Mouse (Mus musculus) midbrain, postnatal 0 days (tissue): ENCODE results near the gene Cacna1c. TPM values are rescaled to one million over a fixed set of nuclear protein-coding genes. Genes with fewer than 3 reads are reported as not detected.

Experiments
- ATAC-seq: fragments of 200-750 bp; cut with Nextera tagmentation; 2 replicates; pipeline ENCODE4 v1.8.0; 2017; ENCODE audit warnings: moderate number of reproducible peaks, mild to moderate bottlenecking, moderate TSS enrichment, moderate library complexity; ENCODE audit not compliant: low FRiP score
- DNase-seq: peaks from one replicate; pipeline ENCODE4 v3.0.0-alpha.2; 2015; ENCODE audit warnings: low spot score
- H3K27ac ChIP-seq: fragments of 300-500 bp; sonication (generic); 2 replicates; pipeline ENCODE4 v1.5.1; 2014; ENCODE audit warnings: low read depth, mild to moderate bottlenecking, low read length, mixed read lengths
- H3K27me3 ChIP-seq: fragments of 300-500 bp; sonication (generic); 2 replicates; pipeline ENCODE4 v1.6.1; 2014; ENCODE audit warnings: low read length, control low read depth, mixed read lengths; ENCODE audit not compliant: insufficient read depth
- H3K36me3 ChIP-seq: fragments of 300-500 bp; sonication (generic); 2 replicates; pipeline ENCODE4 v1.6.1; 2014; ENCODE audit warnings: low read length, control low read depth, mixed read lengths; ENCODE audit not compliant: insufficient read depth
- H3K4me1 ChIP-seq: fragments of 300-500 bp; sonication (generic); 2 replicates; pipeline ENCODE4 v1.6.1; 2014; ENCODE audit warnings: mild to moderate bottlenecking, control low read depth, antibody characterized with exemption, low read length, mixed read lengths; ENCODE audit not compliant: insufficient read depth
- H3K4me2 ChIP-seq: fragments of 300-500 bp; sonication (generic); 2 replicates; pipeline ENCODE4 v1.6.1; 2014; ENCODE audit warnings: low read depth, mild to moderate bottlenecking, low read length, mixed read lengths; ENCODE audit not compliant: poor library complexity, severe bottlenecking
- H3K4me3 ChIP-seq: fragments of 300-500 bp; sonication (generic); 2 replicates; pipeline ENCODE4 v1.5.1; 2014; ENCODE audit warnings: low read depth, mild to moderate bottlenecking, low read length, moderate library complexity
- H3K9ac ChIP-seq: fragments of 300-500 bp; sonication (generic); replicated peaks from 2 replicates; pipeline ENCODE4 v1.6.1; 2014; ENCODE audit warnings: mild to moderate bottlenecking, low read length, moderate library complexity, mixed read lengths; ENCODE audit not compliant: poor library complexity, severe bottlenecking
- H3K9me3 ChIP-seq: fragments of 300-500 bp; sonication (generic); 2 replicates; pipeline ENCODE4 v1.6.1; 2016; ENCODE audit warnings: low read length, control low read depth
- CTCF ChIP-seq: IDR thresholded peaks from 2 replicates; pipeline ENCODE4 v1.5.1; 2016; ENCODE audit warnings: antibody characterized with exemption, mild to moderate bottlenecking
- WGBS: fragments of 180-500 bp; shearing (Covaris S2); extraction: QIAGEN DNeasy Blood & Tissue Kit; methylation state at CpG from one replicate; pipeline ENCODE4 v1.1.7; 2014; 5-methylcytosine and 5-hydroxymethylcytosine counted together
- polyA plus RNA-seq: library from polyadenylated mRNA; unstranded; fragments of >200 nt; fragmentation: Nextera tagmentation; extraction: Ambion mirVana; gene quantifications from 2 replicates; pipeline ENCODE4 v1.2.1, GENCODE M21; 2015
- total RNA-seq: library from RNA; depleted of rRNA; stranded (reverse); fragments of >200 nt; gene quantifications from 2 replicates; pipeline ENCODE4 v1.2.3, GENCODE M21; 2014

Gene Cacna1c
- total and polyA plus RNA-seq, 2 experiments from 2014 or later: 4.9 to 33.9 TPM

DNA sequence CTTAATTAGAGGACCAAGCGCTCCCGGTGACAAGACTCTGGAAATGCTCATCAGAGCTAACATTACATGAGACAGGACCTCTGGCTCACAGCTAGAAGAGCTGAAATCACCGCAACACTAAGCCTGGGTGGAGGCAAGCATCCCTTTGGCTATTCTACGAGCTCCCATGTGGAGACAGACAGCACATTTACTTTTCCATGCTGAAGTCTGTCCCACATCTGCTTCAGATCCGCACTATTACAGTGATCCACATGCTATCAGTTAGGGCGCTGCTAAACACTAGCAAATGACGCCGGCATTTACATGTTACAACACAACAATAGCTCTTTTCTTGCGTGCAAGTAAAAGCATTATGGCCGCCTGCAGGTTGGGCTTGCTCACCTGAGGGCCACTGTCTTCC is 178.7 kb downstream of the Cacna1c start:
- Histone ChIP-seq H3K9me3 (no peaks in the 10 kb centered on the region), H3K27me3 (no peaks in the 10 kb centered on the region), H3K27ac (no peak overlapping the region; the same call in 1 of the 2 replicates), H3K9ac (no peak overlapping the region), H3K4me3 (no peak overlapping the region), H3K36me3 (no peaks in the 10 kb centered on the region), H3K4me1 (no peaks in the 10 kb centered on the region), H3K4me2 (no peak overlapping the region)
- no peak for TF ChIP-seq CTCF
- WGBS: 76% methylated on average over 10 of the region's 10 CpGs
- DNase-seq (no peak), ATAC-seq (no peak)

DNA sequence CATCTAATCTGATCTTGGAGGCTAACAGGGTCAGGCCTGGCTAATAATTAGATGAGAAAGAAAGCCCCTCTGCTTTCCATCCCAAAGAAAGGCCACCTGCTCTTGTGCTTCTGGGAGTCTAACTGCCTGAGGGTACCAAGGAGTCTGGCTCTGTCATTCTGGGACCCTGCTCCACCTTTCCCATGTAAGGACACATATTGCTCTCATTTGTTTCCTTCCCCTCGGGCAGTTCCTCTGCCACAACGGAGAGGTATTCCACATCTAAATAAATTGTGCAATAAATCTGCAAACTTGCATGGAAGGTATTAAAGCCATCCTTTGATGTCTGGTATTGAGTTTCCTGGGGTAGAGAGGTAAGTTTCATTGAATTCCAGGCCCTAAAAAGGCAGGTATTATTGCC is 180.9 kb downstream of the Cacna1c start:
- Histone ChIP-seq H3K9me3 (no peaks in the 10 kb centered on the region), H3K27ac (no peak overlapping the region), H3K4me2 (no peak overlapping the region), H3K4me3 (no peak overlapping the region), H3K9ac (no peak overlapping the region), H3K4me1 (no peaks in the 10 kb centered on the region), H3K27me3 (no peaks in the 10 kb centered on the region), H3K36me3 (no peaks in the 10 kb centered on the region)
- ATAC-seq: no peak
- TF ChIP-seq CTCF: no peak
- DNase-seq: no peak
- WGBS: 52% methylated on average over 2 of the region's 2 CpGs

- no peak for TF ChIP-seq CTCF
- 93% methylated on average over 13 of the region's 13 CpGs for WGBS
- Histone ChIP-seq H3K4me3 (no peak overlapping the region), H3K4me1 (no peaks in the 10 kb centered on the region), H3K27ac (no peak overlapping the region), H3K27me3 (no peaks in the 10 kb centered on the region), H3K4me2 (no peak overlapping the region), H3K9ac (no peak overlapping the region), H3K9me3 (no peaks in the 10 kb centered on the region), H3K36me3 (no peaks in the 10 kb centered on the region)
- ATAC-seq (no peak), DNase-seq (no peak)
These were observed 182.8 kb downstream of the Cacna1c start for GRCm38 (mm10) chr6:119013168-119014098.

DNA sequence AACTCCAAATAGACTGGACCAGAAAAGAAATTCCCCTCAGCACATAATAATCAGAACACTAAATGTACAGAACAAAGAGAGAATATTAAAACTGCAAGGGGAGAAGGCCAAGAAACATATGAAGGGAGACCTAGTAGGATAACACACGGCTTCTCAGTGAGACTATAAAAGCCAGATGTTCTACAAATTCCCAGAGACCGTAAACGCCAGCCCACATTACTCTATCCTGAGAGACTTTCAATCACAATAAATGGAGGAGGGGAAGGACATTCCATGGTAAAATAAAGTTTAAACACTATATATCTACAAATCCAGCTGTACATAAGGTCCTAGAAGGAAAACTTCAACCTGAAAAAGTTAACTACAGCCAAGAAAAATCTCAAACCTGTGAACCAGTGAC is 185.3 kb downstream of the Cacna1c start:
- Histone ChIP-seq H3K4me3 (no peak overlapping the region), H3K27me3 (no peaks in the 10 kb centered on the region), H3K4me2 (no peak overlapping the region), H3K9me3 (no peaks in the 10 kb centered on the region), H3K36me3 (no peaks in the 10 kb centered on the region), H3K9ac (no peak overlapping the region), H3K27ac (no peak overlapping the region), H3K4me1 (no peaks in the 10 kb centered on the region)
- 82% methylated on average over 3 of the region's 3 CpGs for WGBS
- ATAC-seq: no peak
- TF ChIP-seq CTCF: no peak
- DNase-seq: no peak

DNA sequence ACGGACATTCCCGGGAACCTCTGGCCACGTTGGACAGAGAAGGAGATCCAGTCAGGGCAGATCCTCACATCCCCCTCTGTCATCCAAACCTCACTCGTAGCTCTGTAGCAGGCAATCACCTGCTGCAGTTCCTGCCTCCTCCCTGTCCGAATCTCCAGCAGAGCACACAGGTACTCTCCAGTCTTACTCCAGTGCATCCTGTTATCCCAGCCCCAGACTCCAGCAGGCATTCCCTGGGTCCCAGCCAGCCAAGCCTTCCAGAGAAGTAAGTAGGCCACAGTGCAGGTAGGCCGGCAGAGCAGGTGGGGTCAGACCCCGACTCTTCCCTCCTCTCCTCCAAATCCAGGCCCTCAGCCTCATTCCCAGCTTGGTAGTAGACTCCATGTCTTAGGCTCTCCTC is 186.7 kb downstream of the Cacna1c start:
- WGBS: 85% methylated on average over 7 of the region's 7 CpGs
- Histone ChIP-seq H3K27ac (no peak overlapping the region), H3K27me3 (no peaks in the 10 kb centered on the region), H3K9me3 (no peaks in the 10 kb centered on the region), H3K4me2 (no peak overlapping the region), H3K36me3 (no peaks in the 10 kb centered on the region), H3K9ac (no peak overlapping the region), H3K4me3 (no peak overlapping the region), H3K4me1 (no peaks in the 10 kb centered on the region)
- TF ChIP-seq CTCF: no peak
- DNase-seq: no peak
- ATAC-seq: no peak

DNA sequence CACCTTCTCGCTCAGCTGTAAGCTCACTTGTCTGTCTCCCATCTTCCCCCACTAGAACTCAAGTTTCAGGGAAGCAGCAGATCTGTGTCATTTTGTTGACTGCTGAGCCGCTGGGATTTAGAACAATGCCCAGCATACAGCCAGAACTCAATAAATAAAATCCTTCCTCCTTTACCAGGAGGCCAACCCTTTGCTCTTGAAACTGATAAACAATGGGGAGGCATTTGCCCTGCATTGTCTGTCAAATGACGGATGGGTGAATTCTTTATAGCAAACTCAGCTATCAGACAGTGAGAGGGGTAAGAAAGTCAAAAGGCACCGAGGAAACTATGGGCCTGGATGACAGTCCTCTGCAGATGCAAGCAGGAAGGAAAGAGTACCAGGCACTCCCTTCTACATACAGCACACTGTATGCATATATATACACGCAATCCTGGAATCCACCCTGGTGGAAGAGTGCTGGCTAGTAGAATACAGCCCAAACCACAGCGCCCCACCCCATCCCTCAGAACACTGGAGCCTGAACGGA is 187.5 kb downstream of the Cacna1c start:
- no peak overlapping the region for H3K4me2 ChIP-seq
- ATAC-seq: no peak
- H3K9me3 ChIP-seq: no peaks in the 10 kb centered on the region
- H3K27ac ChIP-seq: no peak overlapping the region
- no peak overlapping the region for H3K4me3 ChIP-seq
- H3K36me3 ChIP-seq: no peaks in the 10 kb centered on the region
- no peak for TF ChIP-seq CTCF
- DNase-seq: no peak
- WGBS: 56% methylated on average over 7 of the region's 7 CpGs
- H3K27me3 ChIP-seq: no peaks in the 10 kb centered on the region
- no peak overlapping the region for H3K9ac ChIP-seq
- no peaks in the 10 kb centered on the region for H3K4me1 ChIP-seq
